In the genomic region with DNA sequence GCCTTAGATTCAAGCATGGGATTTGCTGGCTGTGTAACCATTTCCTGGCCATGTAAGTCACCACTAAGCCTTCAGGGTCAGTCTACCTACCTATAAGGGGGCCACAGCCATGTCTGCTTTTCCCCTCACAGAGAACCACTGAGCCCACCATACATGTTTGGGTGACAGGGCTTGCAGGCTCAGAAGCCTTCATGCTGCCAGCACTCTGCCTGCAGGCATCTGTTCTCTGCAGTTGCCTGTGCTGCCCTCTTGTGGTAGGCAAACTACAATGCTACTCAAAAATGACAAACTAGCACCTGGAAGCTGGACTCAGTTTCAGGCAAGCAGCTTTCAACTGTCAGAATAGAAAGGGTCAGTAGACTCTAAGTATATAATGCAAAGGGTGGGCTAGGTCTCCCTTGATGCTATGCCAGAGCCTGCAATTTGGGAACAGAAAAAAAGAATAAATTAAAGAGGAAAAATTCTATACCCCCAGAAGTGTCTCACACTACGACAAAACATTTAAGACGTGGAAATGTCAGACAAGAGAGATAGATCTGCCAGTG, we compare ENCODE assay signal across 8 mouse cellular contexts.
DNase-seq lines count a peak whose midpoint lies in the region; ATAC-seq and TF ChIP-seq lines count a peak whose summit lies in the region.

No protein-coding gene starts in this region.

- WGBS in kidney, embryonic 14.5 days: 83% methylated on average over 2 of the region's 2 CpGs
- WGBS in embryonic facial prominence, embryonic 14.5 days: 85% methylated on average over 2 of the region's 2 CpGs
- 90% methylated on average over 2 of the region's 2 CpGs for WGBS in hindbrain, embryonic 14.5 days

- peak; percentile 76 for TF ChIP-seq CTCF in bone marrow macrophage, adult 2 months (IDR thresholded peaks at IDR 0.05; ENCODE audit: low read depth, low read length)

- no peak overlapping the region for H3K4me3 ChIP-seq in kidney, embryonic 14.5 days (ENCODE audit: low read length)
- H3K4me3 ChIP-seq in bone marrow macrophage, adult 2 months (ENCODE audit: insufficient read depth, low read length): no peak overlapping the region
- no peak overlapping the region for H3K4me3 ChIP-seq in embryonic facial prominence, embryonic 14.5 days (ENCODE audit: low read depth, low read length)
- H3K4me3 ChIP-seq in hindbrain, embryonic 14.5 days (replicated peaks; ENCODE audit: low read length): no peak overlapping the region

- H3K9ac ChIP-seq in kidney, embryonic 14.5 days (ENCODE audit: low read depth, low read length): no peak overlapping the region
- H3K9ac ChIP-seq in embryonic facial prominence, embryonic 14.5 days (ENCODE audit: low read depth, low read length): no peak overlapping the region
- H3K9ac ChIP-seq in hindbrain, embryonic 14.5 days: no peak overlapping the region

- peak; percentile 54 for DNase-seq in kidney, adult 18-20 months
- peak; percentile 82 for DNase-seq in embryonic facial prominence, embryonic 14.5 days (ENCODE audit: low spot score)
- peak; percentile 75 for DNase-seq in hindbrain, embryonic 14.5 days (ENCODE audit: low spot score)
- DNase-seq in left cerebral cortex, postnatal 25 days (ENCODE audit: low spot score in 2 of 2): peak; percentile 76 to 79
- DNase-seq in splenic B cell, adult 2 months (ENCODE audit: low read depth, low spot score): peak; percentile 76

- ATAC-seq in kidney, embryonic 14.5 days (ENCODE audit: low FRiP score, low TSS enrichment): no peak
- no peak for ATAC-seq in embryonic facial prominence, embryonic 14.5 days (ENCODE audit: low read depth)
- ATAC-seq in hindbrain, embryonic 14.5 days (ENCODE audit: low FRiP score): no peak
- ATAC-seq in monocyte, adult 5-6 weeks (replicated peaks; ENCODE audit: insufficient number of reproducible peaks, low FRiP score, low TSS enrichment, poor library complexity, severe bottlenecking): peak; percentile 80

- no peaks in the 10 kb centered on the region for H3K36me3 ChIP-seq in kidney, embryonic 14.5 days (ENCODE audit: control insufficient read depth, insufficient read depth, low read length)
- H3K36me3 ChIP-seq in embryonic facial prominence, embryonic 14.5 days (ENCODE audit: control insufficient read depth, insufficient read depth, low read length): no peaks in the 10 kb centered on the region
- H3K36me3 ChIP-seq in hindbrain, embryonic 14.5 days (replicated peaks; ENCODE audit: control insufficient read depth, insufficient read depth): no peaks in the 10 kb centered on the region
- H3K36me3 ChIP-seq in splenic B cell, adult 2 months (ENCODE audit: control insufficient read depth, insufficient read depth, low read length, poor library complexity, severe bottlenecking): no peaks in the 10 kb centered on the region

- H3K27me3 ChIP-seq in kidney, embryonic 14.5 days (ENCODE audit: control insufficient read depth, insufficient read depth, low read length): no peaks in the 10 kb centered on the region; the same call in 1 of the 2 replicates
- no peaks in the 10 kb centered on the region for H3K27me3 ChIP-seq in embryonic facial prominence, embryonic 14.5 days (replicated peaks; ENCODE audit: control insufficient read depth, insufficient read depth, low read length)
- H3K27me3 ChIP-seq in hindbrain, embryonic 14.5 days (ENCODE audit: control insufficient read depth, insufficient read depth, low read length): no peaks in the 10 kb centered on the region
- no peaks in the 10 kb centered on the region for H3K27me3 ChIP-seq in splenic B cell, adult 2 months (ENCODE audit: control insufficient read depth, insufficient read depth, low read length, poor library complexity, severe bottlenecking)

- no peak overlapping the region for H3K4me2 ChIP-seq in kidney, embryonic 14.5 days (replicated peaks; ENCODE audit: low read depth, low read length)
- no peak overlapping the region for H3K4me2 ChIP-seq in embryonic facial prominence, embryonic 14.5 days (ENCODE audit: low read depth, low read length)
- H3K4me2 ChIP-seq in hindbrain, embryonic 14.5 days (replicated peaks): no peak overlapping the region

- no peak overlapping the region for H3K27ac ChIP-seq in kidney, embryonic 14.5 days (ENCODE audit: low read depth, low read length)
- H3K27ac ChIP-seq in bone marrow macrophage, adult 2 months (ENCODE audit: insufficient read depth, low read depth, low read length): no peak overlapping the region
- no peak overlapping the region for H3K27ac ChIP-seq in embryonic facial prominence, embryonic 14.5 days (replicated peaks; ENCODE audit: low read depth, low read length)
- no peak overlapping the region for H3K27ac ChIP-seq in hindbrain, embryonic 14.5 days

- no peaks in the 10 kb centered on the region for H3K9me3 ChIP-seq in kidney, embryonic 14.5 days (ENCODE audit: control insufficient read depth, low read length)
- H3K9me3 ChIP-seq in embryonic facial prominence, embryonic 14.5 days (ENCODE audit: control insufficient read depth, low read length): no peaks in the 10 kb centered on the region
- H3K9me3 ChIP-seq in hindbrain, embryonic 14.5 days (ENCODE audit: control insufficient read depth, low read length): no peaks in the 10 kb centered on the region

- 0 out of 2 replicates have a peak, but pooled peaks cover 4% of the 10 kb centered on the region for H3K4me1 ChIP-seq in kidney, embryonic 14.5 days (ENCODE audit: control insufficient read depth, insufficient read depth, low read length)
- peaks cover 30% of the 10 kb centered on the region for H3K4me1 ChIP-seq in bone marrow macrophage, adult 2 months (ENCODE audit: control insufficient read depth, insufficient read depth, low read length)
- H3K4me1 ChIP-seq in embryonic facial prominence, embryonic 14.5 days (ENCODE audit: control insufficient read depth, insufficient read depth, low read length): peaks cover 6% of the 10 kb centered on the region
- no peaks in the 10 kb centered on the region for H3K4me1 ChIP-seq in hindbrain, embryonic 14.5 days (replicated peaks; ENCODE audit: control insufficient read depth, insufficient read depth, low read length)

- no peak for TF ChIP-seq POLR2A in bone marrow macrophage, adult 2 months (IDR thresholded peaks at IDR 0.05; ENCODE audit: borderline replicate concordance, low read depth, low read length)

- intact Hi-C loops in left cerebral cortex, postnatal 25 days (cut with DNase I): loop anchor here (2.0 to 5.0 kb wide), 2 partner anchors 43 to 712 kb away; no protein-coding TSS in a partner anchor
